Mouse (Mus musculus) megakaryocyte, embryonic 14.5 days (primary cell): ENCODE measurements around the gene Cbr2. TPM values are rescaled to one million over a fixed set of nuclear protein-coding genes. Genes with fewer than 3 reads are reported as not detected.

Experiments used
- H3K27me3 ChIP-seq: replicated peaks from 2 replicates; pipeline ENCODE3; 2012; ENCODE audit warnings: inconsistent platforms
- H3K36me3 ChIP-seq: replicated peaks from 2 replicates; pipeline ENCODE3; 2012; ENCODE audit warnings: low read length, inconsistent platforms, mixed read lengths
- H3K4me1 ChIP-seq: 2 replicates; pipeline ENCODE4 v1.6.1; 2012; ENCODE audit warnings: inconsistent platforms
- H3K4me3 ChIP-seq: replicated peaks from 2 replicates; pipeline ENCODE3; 2012; ENCODE audit warnings: moderate library complexity, mild to moderate bottlenecking, inconsistent platforms
- H3K9me3 ChIP-seq: 2 replicates; pipeline ENCODE4 v1.6.1; 2012; ENCODE audit warnings: inconsistent platforms
- FLI1 ChIP-seq: IDR thresholded peaks from 2 replicates; pipeline ENCODE4 v1.6.1; 2012; ENCODE audit warnings: low read length, inconsistent platforms, mixed read lengths
- GATA1 ChIP-seq: IDR thresholded peaks from 3 replicates; pipeline ENCODE4 v1.6.1; 2012; ENCODE audit warnings: mixed read lengths, low read length, inconsistent platforms, borderline replicate concordance
- polyA plus RNA-seq: library from polyadenylated mRNA; stranded (reverse); fragments of >175 nt; gene quantifications from 2 replicates; pipeline ENCODE4 v1.2.3, GENCODE M21; 2012; ENCODE audit warnings: low replicate concordance; ENCODE audit not compliant: insufficient read depth

Cbr2 gene
- polyA plus RNA-seq, 1 experiment: 2.1 TPM

- Histone ChIP-seq H3K27me3 (no peaks in the 10 kb centered on the region), H3K4me3 (no peak overlapping the region), H3K4me1 (peaks cover 43% of the 10 kb centered on the region), H3K9me3 (no peaks in the 10 kb centered on the region), H3K36me3 (peaks cover 67% of the 10 kb centered on the region)
- TF ChIP-seq FLI1 (no peak), GATA1 (no peak)
Measured at GRCm38 (mm10) chr11:120710672-120711071, 21.2 kb downstream of the Cbr2 start.

GRCm38 (mm10) chr11:120709551-120709950 lies 22.4 kb downstream of the Cbr2 start:
- no peaks in the 10 kb centered on the region for H3K27me3 ChIP-seq
- no peak overlapping the region for H3K4me3 ChIP-seq
- H3K36me3 ChIP-seq: peaks cover 69% of the 10 kb centered on the region
- TF ChIP-seq FLI1: no peak
- no peak for TF ChIP-seq GATA1
- H3K4me1 ChIP-seq: peaks cover 36% of the 10 kb centered on the region
- H3K9me3 ChIP-seq: no peaks in the 10 kb centered on the region

GRCm38 (mm10) chr11:120707969-120708368 lies 23.9 kb downstream of the Cbr2 start:
- Histone ChIP-seq H3K4me1 (peaks cover 32% of the 10 kb centered on the region), H3K4me3 (no peak overlapping the region), H3K36me3 (peaks cover 84% of the 10 kb centered on the region), H3K27me3 (no peaks in the 10 kb centered on the region), H3K9me3 (no peaks in the 10 kb centered on the region)
- TF ChIP-seq GATA1 (no peak), FLI1 (no peak)

GRCm38 (mm10) chr11:120707225-120707624 lies 24.7 kb downstream of the Cbr2 start:
- Histone ChIP-seq H3K36me3 (peaks cover 88% of the 10 kb centered on the region), H3K9me3 (no peaks in the 10 kb centered on the region), H3K4me1 (peaks cover 24% of the 10 kb centered on the region), H3K4me3 (no peak overlapping the region), H3K27me3 (no peaks in the 10 kb centered on the region)
- TF ChIP-seq GATA1: no peak
- TF ChIP-seq FLI1: no peak

GRCm38 (mm10) chr11:120706120-120706519 lies 25.8 kb downstream of the Cbr2 start:
- no peak for TF ChIP-seq FLI1
- Histone ChIP-seq H3K9me3 (no peaks in the 10 kb centered on the region), H3K4me3 (no peak overlapping the region), H3K4me1 (peaks cover 19% of the 10 kb centered on the region; the same call in 1 of the 2 replicates), H3K36me3 (peaks cover 88% of the 10 kb centered on the region), H3K27me3 (no peaks in the 10 kb centered on the region)

- Histone ChIP-seq H3K4me1 (peaks cover 30% of the 10 kb centered on the region), H3K36me3 (peaks cover 88% of the 10 kb centered on the region), H3K27me3 (no peaks in the 10 kb centered on the region), H3K4me3 (no peak overlapping the region), H3K9me3 (no peaks in the 10 kb centered on the region)
- TF ChIP-seq FLI1: no peak
- no peak for TF ChIP-seq GATA1
Measured at GRCm38 (mm10) chr11:120704486-120705325, 27.2 kb downstream of the Cbr2 start.

GRCm38 (mm10) chr11:120703696-120704454 lies 28.0 kb downstream of the Cbr2 start:
- Histone ChIP-seq H3K27me3 (no peaks in the 10 kb centered on the region), H3K36me3 (peaks cover 88% of the 10 kb centered on the region), H3K4me3 (no peak overlapping the region), H3K4me1 (peaks cover 30% of the 10 kb centered on the region), H3K9me3 (no peaks in the 10 kb centered on the region)
- TF ChIP-seq FLI1: no peak
- TF ChIP-seq GATA1: no peak

- no peak overlapping the region for H3K4me3 ChIP-seq
- no peaks in the 10 kb centered on the region for H3K9me3 ChIP-seq
- peaks cover 21% of the 10 kb centered on the region for H3K4me1 ChIP-seq
- TF ChIP-seq FLI1: no peak
- TF ChIP-seq GATA1: no peak
- no peaks in the 10 kb centered on the region for H3K27me3 ChIP-seq
- H3K36me3 ChIP-seq: peaks cover 97% of the 10 kb centered on the region
Measured at GRCm38 (mm10) chr11:120697741-120698140, 34.2 kb downstream of the Cbr2 start.

GRCm38 (mm10) chr11:120696568-120696967 lies 35.3 kb downstream of the Cbr2 start:
- Histone ChIP-seq H3K36me3 (peaks cover 99% of the 10 kb centered on the region), H3K4me3 (no peak overlapping the region), H3K4me1 (peaks cover 33% of the 10 kb centered on the region), H3K27me3 (no peaks in the 10 kb centered on the region), H3K9me3 (no peaks in the 10 kb centered on the region)
- TF ChIP-seq FLI1: no peak
- no peak for TF ChIP-seq GATA1

GRCm38 (mm10) chr11:120695641-120696040 lies 36.3 kb downstream of the Cbr2 start:
- Histone ChIP-seq H3K27me3 (no peaks in the 10 kb centered on the region), H3K36me3 (peaks cover 96% of the 10 kb centered on the region)

More at GRCm38 (mm10) chr11:120695641-120696040, 36.3 kb downstream of the Cbr2 start:
- Histone ChIP-seq H3K9me3 (no peaks in the 10 kb centered on the region), H3K4me1 (peaks cover 28% of the 10 kb centered on the region), H3K4me3 (no peak overlapping the region)
- TF ChIP-seq FLI1 (no peak), GATA1 (no peak)
